Mouse (Mus musculus): ENCODE measurements around the gene Zp1. TPM values are rescaled to one million over a fixed set of nuclear protein-coding genes. Genes with fewer than 3 reads are reported as not detected.
A peak's percentile ranks its signal among the peaks of the same experiment; 100 is the strongest.

Gene Zp1
- polyA plus RNA-seq, 1 experiment: not detected

DNA sequence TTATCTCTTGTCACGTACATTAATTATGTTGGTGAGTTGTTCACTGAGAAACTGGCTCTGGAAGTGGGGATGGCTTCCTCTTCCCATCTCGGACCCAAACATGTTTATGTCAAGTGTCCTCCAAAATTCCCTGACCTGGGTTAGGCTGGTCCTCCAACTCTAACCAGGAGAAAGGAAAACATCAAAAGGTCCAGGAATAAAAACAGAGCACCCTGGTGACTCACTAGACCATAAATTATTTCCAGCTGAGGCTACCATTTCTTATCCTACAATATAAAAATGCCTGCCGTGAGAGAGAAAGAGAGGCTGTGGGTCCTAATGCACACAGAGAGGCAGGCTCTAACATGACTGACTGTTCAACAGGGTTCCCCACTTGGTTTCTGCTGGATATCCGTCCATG, 3.8 kb upstream of the Zp1 start:
- DNase-seq (ENCODE audit: low read depth): no peak

DNA sequence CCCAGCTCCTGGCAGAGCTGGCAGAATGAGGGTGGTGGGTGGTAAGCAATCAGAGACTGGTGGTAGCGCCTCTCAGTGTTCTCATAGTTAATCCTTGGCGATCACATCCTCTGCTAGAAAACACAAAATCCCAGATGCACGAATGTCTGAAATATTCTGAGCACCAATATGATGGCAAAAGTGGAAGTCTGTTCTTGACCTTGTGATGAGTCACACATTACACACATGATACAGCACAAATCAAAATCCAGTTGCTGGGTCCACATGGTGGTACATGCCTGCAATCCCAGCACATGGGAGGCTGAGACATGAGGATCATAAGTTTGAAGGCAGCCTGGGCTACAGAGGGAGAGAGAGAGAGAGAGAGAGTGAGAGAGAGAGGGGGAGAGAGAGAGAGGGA, 626 bp upstream of the Zp1 start:
- DNase-seq (ENCODE audit: low read depth): no peak

DNA sequence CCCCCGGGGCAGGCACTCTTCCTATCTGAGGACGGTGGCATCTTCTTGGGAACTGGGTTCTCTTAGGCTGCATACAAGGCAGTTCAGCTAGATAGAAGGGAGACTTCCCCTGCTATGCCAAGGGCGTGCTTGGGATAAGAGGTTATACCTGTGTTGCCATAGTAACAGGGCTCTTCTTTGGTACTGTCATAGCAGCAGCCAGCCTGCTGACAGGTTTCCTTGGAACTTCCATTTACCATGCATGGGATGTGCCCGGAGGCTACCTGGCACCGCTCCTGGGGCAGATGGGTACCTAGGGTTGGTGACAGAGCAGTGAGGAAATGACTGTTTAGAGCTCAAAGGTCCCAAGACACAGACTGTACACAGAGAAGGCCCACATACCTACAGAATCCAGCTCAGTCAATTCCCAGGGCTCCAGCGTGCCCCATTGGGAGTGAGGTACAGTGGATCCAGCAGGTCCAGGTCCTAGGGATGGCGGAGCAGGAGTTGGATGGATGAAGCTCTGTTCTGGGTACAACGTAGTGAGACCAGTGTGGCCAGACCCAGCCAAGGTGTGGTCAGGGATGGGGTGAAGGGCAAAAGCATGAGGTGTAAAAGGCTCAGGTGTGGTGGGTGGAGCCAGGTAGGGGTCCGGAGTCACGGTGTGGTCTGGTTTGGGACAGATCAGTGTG, 2.0 kb downstream of the Zp1 start:
- DNase-seq (ENCODE audit: low read depth): no peak

- no peak for DNase-seq (ENCODE audit: low read depth)
These were observed 3.9 kb downstream of the Zp1 start for GRCm38 (mm10) chr19:10916506-10916905.

DNA sequence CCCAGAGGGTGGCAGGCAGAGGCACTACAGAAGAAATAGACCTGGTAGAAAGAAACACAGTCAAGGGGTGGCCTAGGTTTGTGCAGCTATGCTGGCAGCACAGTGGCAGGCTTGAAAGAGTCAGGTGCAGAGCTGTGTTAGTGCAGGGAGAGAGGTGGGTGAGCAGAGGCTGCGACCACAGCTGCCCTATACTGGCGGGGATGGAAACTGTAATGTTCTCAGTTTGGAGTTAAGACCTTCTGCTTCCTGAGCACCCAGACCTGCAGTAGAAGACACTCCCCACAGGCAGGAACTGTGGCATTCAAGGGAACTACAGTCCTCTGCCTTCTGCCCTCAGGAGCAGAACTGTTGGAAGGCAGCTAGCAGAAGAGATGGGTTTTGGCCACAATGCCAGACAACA, 5.6 kb downstream of the Zp1 start:
- no peak for DNase-seq (ENCODE audit: low read depth)

DNA sequence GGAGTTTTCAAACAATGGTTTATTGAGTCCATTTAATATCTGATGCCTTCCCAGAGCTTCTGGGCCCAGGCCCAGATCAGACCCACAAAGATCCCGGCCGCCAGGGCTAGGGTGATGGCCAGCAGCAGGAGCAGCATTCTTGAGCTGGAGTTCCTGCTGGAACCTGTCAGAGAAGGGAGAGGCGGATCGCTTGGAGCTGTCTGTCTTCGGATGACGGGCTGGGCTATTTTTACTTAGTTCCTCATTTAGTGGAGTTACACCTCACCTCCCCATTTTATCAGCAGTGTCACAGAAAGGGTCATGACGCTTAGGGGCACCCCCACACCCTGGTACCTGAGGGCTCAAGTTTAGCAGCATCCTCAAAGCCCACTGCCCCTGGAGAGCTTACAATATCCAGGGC, 6.1 kb downstream of the Zp1 start:
- DNase-seq (ENCODE audit: low read depth): no peak

GRCm38 (mm10) chr19:10909087-10909721, 11.2 kb downstream of the Zp1 start:
- DNase-seq (ENCODE audit: low read depth): no peak

- no peak for DNase-seq (ENCODE audit: low read depth)
These were observed 12.5 kb downstream of the Zp1 start for GRCm38 (mm10) chr19:10907891-10908290.

GRCm38 (mm10) chr19:10905728-10906000, 14.8 kb downstream of the Zp1 start:
- no peak for DNase-seq (ENCODE audit: low read depth)

DNA sequence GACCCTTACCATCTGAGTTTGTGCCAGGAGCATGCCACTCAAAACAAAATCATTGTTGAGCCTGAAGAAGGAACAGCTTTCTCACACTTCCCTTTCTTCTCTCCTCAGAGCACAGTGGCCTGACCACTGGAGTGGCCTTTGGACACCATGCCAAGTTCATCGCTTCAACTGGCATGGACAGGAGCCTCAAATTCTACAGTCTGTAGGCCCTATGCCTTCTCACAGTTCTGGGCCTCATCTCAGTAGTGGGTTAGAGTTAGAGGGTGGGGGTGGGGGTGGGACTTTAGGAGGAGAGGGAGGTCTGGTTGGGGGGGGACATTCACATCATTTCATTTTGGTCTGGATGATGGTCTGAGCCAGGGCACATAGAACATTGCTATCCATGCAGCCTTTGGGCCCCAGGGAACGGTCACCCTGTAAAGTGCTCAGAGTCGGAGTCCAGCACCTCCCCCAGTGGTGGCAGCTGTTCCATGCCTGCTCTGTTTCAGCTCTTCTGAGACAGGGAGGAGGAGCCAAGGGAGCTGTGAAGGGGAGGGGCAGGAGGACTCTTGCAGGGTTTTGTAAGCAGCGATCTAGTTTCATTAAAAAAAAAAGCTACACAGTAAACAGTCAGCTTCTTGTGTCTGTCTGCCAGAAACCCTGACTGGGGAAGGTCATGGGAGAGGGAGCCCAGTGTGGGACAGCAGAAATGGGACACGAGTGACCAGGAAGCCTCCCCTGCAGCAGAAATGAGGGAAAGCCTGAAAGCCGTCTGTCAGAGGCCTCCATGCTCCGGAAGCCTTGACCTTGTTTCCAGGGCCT, 15.3 kb downstream of the Zp1 start:
- no peak for DNase-seq (ENCODE audit: low read depth)

- no peak for DNase-seq (ENCODE audit: low read depth)
These were observed 15.9 kb downstream of the Zp1 start for GRCm38 (mm10) chr19:10904512-10904911.

GRCm38 (mm10) chr19:10901046-10901445, 19.4 kb downstream of the Zp1 start:
- no peak for DNase-seq (ENCODE audit: low read depth)

- DNase-seq (ENCODE audit: low read depth): no peak
These were observed 20.1 kb downstream of the Zp1 start for GRCm38 (mm10) chr19:10900315-10900714.

DNA sequence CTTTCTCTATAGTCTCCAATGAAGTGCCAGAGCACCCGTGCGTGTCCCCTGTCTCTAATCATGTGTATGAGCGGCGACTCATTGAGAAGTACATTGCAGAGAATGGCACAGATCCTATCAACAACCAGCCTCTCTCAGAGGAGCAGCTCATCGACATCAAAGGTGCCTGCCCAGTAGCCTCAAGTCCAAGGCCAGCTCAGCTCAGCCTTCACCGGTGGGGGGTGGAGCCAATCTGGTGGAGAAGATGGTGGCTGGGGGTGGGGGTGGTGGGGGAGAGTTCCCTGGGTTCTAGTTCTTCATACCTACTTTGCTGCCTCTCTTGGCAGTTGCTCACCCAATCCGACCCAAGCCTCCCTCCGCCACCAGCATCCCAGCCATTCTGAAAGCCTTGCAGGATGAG, 22.9 kb downstream of the Zp1 start:
- DNase-seq (ENCODE audit: low read depth): no peak

- no peak for DNase-seq (ENCODE audit: low read depth)
These were observed 23.6 kb downstream of the Zp1 start for GRCm38 (mm10) chr19:10896849-10897248.

- DNase-seq (ENCODE audit: low read depth): no peak
These were observed 24.7 kb downstream of the Zp1 start for GRCm38 (mm10) chr19:10895708-10896107.

- no peak for DNase-seq (ENCODE audit: low read depth)
These were observed 25.4 kb downstream of the Zp1 start, which contains the start of gene Prpf19 for GRCm38 (mm10) chr19:10895016-10895528. Prpf19 (plus strand) TSS chr19:10895231.

DNA sequence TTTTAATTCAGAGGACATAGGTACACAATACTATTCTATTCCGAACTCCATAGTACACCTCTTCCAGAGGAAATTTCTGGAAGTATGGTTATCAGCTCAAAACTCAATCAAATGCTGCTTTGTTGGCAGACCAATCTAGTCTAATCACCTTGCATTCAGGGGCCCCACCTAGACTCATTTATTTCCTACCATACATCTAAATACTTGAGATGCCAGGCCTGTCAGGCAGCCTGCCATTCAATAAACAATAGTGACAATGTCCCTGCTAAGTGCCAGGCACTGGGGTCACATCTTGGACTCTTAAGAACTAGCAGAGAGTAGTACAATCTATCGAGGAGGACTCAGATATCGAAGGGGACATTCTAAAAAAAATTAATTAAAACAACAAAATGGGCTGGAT, 28.2 kb downstream of the Zp1 start:
- DNase-seq (ENCODE audit: low read depth): no peak

GRCm38 (mm10) chr19:10881426-10882154, 38.8 kb downstream of the Zp1 start, which contains the start of gene Tmem109:
Tmem109 (minus strand) TSS chr19:10882001.
- DNase-seq (ENCODE audit: low read depth): no peak

- no peak for DNase-seq (ENCODE audit: low read depth)
These were observed 39.4 kb downstream of the Zp1 start for GRCm38 (mm10) chr19:10880975-10881425.

DNA sequence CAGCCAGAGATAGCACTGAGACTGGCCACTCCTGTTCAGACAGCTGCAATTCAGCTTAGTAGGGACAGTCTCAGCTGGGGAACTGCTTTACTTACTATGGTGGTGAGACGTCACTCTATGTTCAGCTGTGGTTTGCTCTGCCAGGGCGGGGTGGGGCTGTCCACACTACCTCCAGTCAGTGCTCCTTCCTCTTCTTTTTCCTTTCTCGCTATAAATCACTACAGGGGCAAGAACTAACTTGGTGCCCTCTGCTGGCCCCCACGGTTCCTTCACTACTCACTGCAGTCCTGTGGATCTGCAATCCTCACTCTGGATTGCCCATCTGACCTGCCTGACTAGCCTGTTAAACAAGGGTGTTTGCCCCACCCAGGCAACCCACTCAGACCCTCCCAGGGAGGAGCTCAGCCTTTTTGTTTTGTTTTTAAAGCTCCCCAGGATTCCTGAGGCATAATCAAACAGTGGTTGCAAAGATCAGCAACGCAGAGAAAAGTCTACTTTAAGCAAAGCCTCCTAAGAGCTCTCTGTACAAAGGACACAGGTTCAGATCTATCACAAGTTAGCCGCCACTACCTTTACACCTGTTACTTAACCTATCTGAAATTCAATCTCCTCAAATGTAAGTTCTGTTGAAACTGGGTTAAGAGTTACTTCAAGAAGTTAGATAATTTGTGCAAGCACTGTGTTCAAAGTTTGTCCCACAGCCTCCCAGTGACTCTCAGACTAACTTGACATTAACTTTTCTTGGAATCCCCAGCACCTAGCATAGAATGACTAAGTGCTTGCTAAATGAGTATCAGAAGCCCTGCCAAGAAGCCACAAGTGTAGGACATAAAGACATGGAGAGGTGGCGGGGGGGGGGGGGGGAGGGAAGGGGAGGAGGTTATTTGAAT, 40.1 kb downstream of the Zp1 start:
- DNase-seq (ENCODE audit: low read depth): peak; percentile 95
